Mouse (Mus musculus) brain, embryonic 14.5 days (tissue): ENCODE data around the gene Olfr1233.

Experiments used
- CTCF ChIP-seq: fragments of 200-500 bp; IDR thresholded peaks from 2 replicates; pipeline ENCODE4 v1.5.1; 2012; ENCODE audit warnings: inconsistent platforms, mild to moderate bottlenecking, moderate library complexity, borderline replicate concordance; ENCODE audit not compliant: insufficient read depth, insufficient read length; ENCODE audit errors: extremely low read depth
- POLR2A ChIP-seq: fragments of 200-500 bp; IDR thresholded peaks from 2 replicates; pipeline ENCODE4 v1.6.1; 2012; ENCODE audit warnings: mild to moderate bottlenecking, inconsistent platforms, borderline replicate concordance; ENCODE audit not compliant: poor library complexity, insufficient read depth, insufficient read length, severe bottlenecking; ENCODE audit errors: extremely low read depth

- TF ChIP-seq CTCF (no peak), POLR2A (no peak)
These were observed 35.2 kb downstream of the Olfr1233 start, which contains the start of gene Olfr1231 for GRCm38 (mm10) chr2:89306974-89307373.
